Mouse (Mus musculus): ENCODE measurements around the gene Gm45337. TPM values are rescaled to one million over a fixed set of nuclear protein-coding genes. Genes with fewer than 3 reads are reported as not detected.

Gene Gm45337
- not detected in 2 replicates for polyA plus RNA-seq (2021; fragmentation: Nextera tagmentation)
- long read RNA-seq, experiment 1, result 0 reads
- long read RNA-seq, experiment 2, result 0 reads

GRCm38 (mm10) chr7:142144507-142144906, at the start of gene Gm45337:
Gene Gm45337, minus strand, starts transcription at chr7:142144607.

GRCm38 (mm10) chr7:142190289-142190688, 45.9 kb upstream of the Gm45337 start, which contains the start of gene Gm10153:
Gene Gm10153, minus strand, starts transcription at chr7:142190389.

GRCm38 (mm10) chr7:142175905-142176304, 31.5 kb upstream of the Gm45337 start, which contains the start of gene Krtap5-2:
Gene Krtap5-2, minus strand, starts transcription at chr7:142176005.

GRCm38 (mm10) chr7:142165639-142166038, 21.2 kb upstream of the Gm45337 start, which contains the start of gene Gm4553:
Gene Gm4553, minus strand, starts transcription at chr7:142165739.

GRCm38 (mm10) chr7:142157013-142157412, 12.6 kb upstream of the Gm45337 start, which contains the start of gene Gm29735:
Gene Gm29735, minus strand, starts transcription at chr7:142157113.

GRCm38 (mm10) chr7:142135934-142136333, 8.5 kb downstream of the Gm45337 start, which contains the start of gene Gm39115:
Gene Gm39115, minus strand, starts transcription at chr7:142136034.

GRCm38 (mm10) chr7:142120629-142121028, 23.8 kb downstream of the Gm45337 start, which contains the start of gene Gm45618:
Gene Gm45618, minus strand, starts transcription at chr7:142120729.

GRCm38 (mm10) chr7:142095183-142095931, 49.0 kb downstream of the Gm45337 start, which contains the start of gene Dusp8:
Gene Dusp8, minus strand, starts transcription at chr7:142095843.

Other genes starting within 250 kb of the Gm45337 start
- gene Tollip, start 226.1 kb downstream of the Gm45337 start, polyA plus RNA-seq (2021; fragmentation: Nextera tagmentation), result 51.7 and 70.3 TPM in 2 replicates
- 30.2 and 35.1 TPM in 2 replicates for gene Brsk2, start 194.9 kb downstream of the Gm45337 start, polyA plus RNA-seq (2021; fragmentation: Nextera tagmentation)
- 49.3 and 57.8 TPM in 2 replicates for gene Mob2, start 83.5 kb downstream of the Gm45337 start, polyA plus RNA-seq (2021; fragmentation: Nextera tagmentation)
- gene Dusp8, start 48.8 kb downstream of the Gm45337 start, polyA plus RNA-seq (2021; fragmentation: Nextera tagmentation), result 64.9 and 105 TPM in 2 replicates
- not detected in 2 replicates for gene Gm45618, start 23.9 kb downstream of the Gm45337 start, polyA plus RNA-seq (2021; fragmentation: Nextera tagmentation)
- not detected in 2 replicates for gene Gm39115, start 8.6 kb downstream of the Gm45337 start, polyA plus RNA-seq (2021; fragmentation: Nextera tagmentation)
- gene Gm29735, start 12.5 kb upstream of the Gm45337 start, polyA plus RNA-seq (2021; fragmentation: Nextera tagmentation), result not detected in 2 replicates
- gene Gm4553, start 21.1 kb upstream of the Gm45337 start, polyA plus RNA-seq (2021; fragmentation: Nextera tagmentation), result not detected in 2 replicates
- gene Krtap5-2, start 31.4 kb upstream of the Gm45337 start, polyA plus RNA-seq (2021; fragmentation: Nextera tagmentation), result not detected in 2 replicates
- gene Gm10153, start 45.8 kb upstream of the Gm45337 start, polyA plus RNA-seq (2021; fragmentation: Nextera tagmentation), result not detected in 2 replicates
- not detected in 2 replicates for gene Krtap5-3, start 56.8 kb upstream of the Gm45337 start, polyA plus RNA-seq (2021; fragmentation: Nextera tagmentation)
- gene Gm7579, start 67.3 kb upstream of the Gm45337 start, polyA plus RNA-seq (2021; fragmentation: Nextera tagmentation), result not detected in 2 replicates
- gene Krtap5-5, start 85.4 kb upstream of the Gm45337 start, polyA plus RNA-seq (2021; fragmentation: Nextera tagmentation), result not detected in 2 replicates
- gene Gm40460, start 96.5 kb upstream of the Gm45337 start, polyA plus RNA-seq (2021; fragmentation: Nextera tagmentation), result not detected in 2 replicates
- not detected in 2 replicates for gene Gm2431, start 113.7 kb upstream of the Gm45337 start, polyA plus RNA-seq (2021; fragmentation: Nextera tagmentation)
- gene Gm4559, start 129.8 kb upstream of the Gm45337 start, polyA plus RNA-seq (2021; fragmentation: Nextera tagmentation), result not detected in 2 replicates
- not detected in 2 replicates for gene Krtap5-1, start 152.5 kb upstream of the Gm45337 start, polyA plus RNA-seq (2021; fragmentation: Nextera tagmentation)
- not detected in 2 replicates for gene Krtap5-4, start 158.9 kb upstream of the Gm45337 start, polyA plus RNA-seq (2021; fragmentation: Nextera tagmentation)
- 30.4 and 46.7 TPM in 2 replicates for gene Ifitm10, start 229.1 kb upstream of the Gm45337 start, polyA plus RNA-seq (2021; fragmentation: Nextera tagmentation)
- gene Gm49369, start 238.1 kb upstream of the Gm45337 start, polyA plus RNA-seq (2021; fragmentation: Nextera tagmentation), result not detected in 2 replicates
- gene Ctsd, start 243.4 kb upstream of the Gm45337 start, polyA plus RNA-seq (2021; fragmentation: Nextera tagmentation), result 400 and 569 TPM in 2 replicates

Data from left cerebral cortex, adult 6 months (tissue).